Mouse (Mus musculus): Measurements from ENCODE around the gene 1700028J19Rik. TPM values are rescaled to one million over a fixed set of nuclear protein-coding genes. Genes with fewer than 3 reads are reported as not detected.
"Not testable (repeated sequence)": the region's sequence is repeated elsewhere in the genome, so short reads cannot be mapped to it uniquely, and the experiment has no call there.

The 1700028J19Rik gene
- polyA plus RNA-seq, 1 experiment = 3.6 TPM

DNA sequence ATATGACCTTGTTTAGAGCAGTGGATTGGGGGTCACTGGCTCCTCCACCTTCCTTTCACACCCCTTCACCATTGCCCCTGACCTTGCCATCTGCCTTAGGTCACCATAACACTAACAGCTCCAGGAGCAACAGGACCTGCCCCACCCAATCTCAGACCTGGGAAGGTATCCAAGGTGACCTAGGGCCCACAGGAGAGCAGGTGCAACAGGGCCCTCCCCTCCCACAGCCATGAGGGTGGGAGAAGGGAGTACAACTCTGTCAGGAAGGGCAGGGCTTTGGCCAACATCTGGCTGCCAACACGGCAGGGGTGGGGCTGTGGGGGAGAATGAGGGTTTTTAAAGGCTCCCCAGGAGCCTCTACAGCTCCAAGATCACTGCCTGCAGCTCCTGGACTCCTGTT is 21.4 kb downstream of the 1700028J19Rik start, which contains the start of gene Klk1:
Klk1 (plus strand) TSS at position 285 of the 400 bp plus-strand sequence.
- 40% methylated on average over 1 of the region's 1 CpGs for WGBS
- H3K4me1 ChIP-seq (replicated peaks; ENCODE audit: control insufficient read depth, insufficient read depth, low read length) = no peaks in the 10 kb centered on the region
- H3K27ac ChIP-seq (ENCODE audit: control insufficient read depth, insufficient read depth, low read length) = no peak within 1 kb of the TSS
- TF ChIP-seq POLR2A (IDR thresholded peaks at IDR 0.05; ENCODE audit: control insufficient read depth, extremely low read depth, insufficient read depth, low read length, poor library complexity) (no peak), CTCF (IDR thresholded peaks at IDR 0.05; ENCODE audit: borderline replicate concordance, control insufficient read depth, extremely low read depth, insufficient read depth, low read length, poor library complexity) (no peak)
- H3K4me3 ChIP-seq (ENCODE audit: control insufficient read depth, insufficient read depth, low read length) = no peak within 1 kb of the TSS
- no peaks in the 10 kb centered on the region for H3K27me3 ChIP-seq (ENCODE audit: control insufficient read depth, insufficient read depth, low read length)
- no peak for DNase-seq
- no peaks in the 10 kb centered on the region for H3K36me3 ChIP-seq (ENCODE audit: control insufficient read depth, insufficient read depth, low read length)

DNA sequence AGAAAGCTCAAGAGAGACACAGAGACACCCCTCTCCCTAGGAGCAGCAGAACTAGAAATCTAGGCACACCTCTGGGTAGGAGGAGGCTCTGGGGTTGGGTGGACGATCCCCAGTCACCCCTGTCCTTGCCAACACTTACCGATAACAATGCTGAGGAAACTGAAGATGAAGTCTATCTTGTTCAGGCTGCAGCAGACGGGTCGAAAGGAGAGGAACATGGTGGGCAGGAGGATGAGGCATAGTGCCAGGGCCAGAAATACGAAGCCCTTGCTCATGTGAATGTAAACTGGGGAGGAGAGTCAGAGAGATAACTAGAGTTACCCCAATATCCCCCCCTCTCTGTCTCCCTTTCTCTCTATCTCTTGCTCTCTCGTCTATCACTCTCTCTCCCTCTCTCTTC is 24.2 kb downstream of the 1700028J19Rik start:
- not testable (repeated sequence) for H3K27ac ChIP-seq (ENCODE audit: control insufficient read depth, insufficient read depth, low read length); H3K36me3 ChIP-seq (ENCODE audit: control insufficient read depth, insufficient read depth, low read length); H3K4me1 ChIP-seq (replicated peaks; ENCODE audit: control insufficient read depth, insufficient read depth, low read length); DNase-seq; H3K27me3 ChIP-seq (ENCODE audit: control insufficient read depth, insufficient read depth, low read length); H3K4me3 ChIP-seq (ENCODE audit: control insufficient read depth, insufficient read depth, low read length)
- 81% methylated on average over 6 of the region's 6 CpGs for WGBS

DNA sequence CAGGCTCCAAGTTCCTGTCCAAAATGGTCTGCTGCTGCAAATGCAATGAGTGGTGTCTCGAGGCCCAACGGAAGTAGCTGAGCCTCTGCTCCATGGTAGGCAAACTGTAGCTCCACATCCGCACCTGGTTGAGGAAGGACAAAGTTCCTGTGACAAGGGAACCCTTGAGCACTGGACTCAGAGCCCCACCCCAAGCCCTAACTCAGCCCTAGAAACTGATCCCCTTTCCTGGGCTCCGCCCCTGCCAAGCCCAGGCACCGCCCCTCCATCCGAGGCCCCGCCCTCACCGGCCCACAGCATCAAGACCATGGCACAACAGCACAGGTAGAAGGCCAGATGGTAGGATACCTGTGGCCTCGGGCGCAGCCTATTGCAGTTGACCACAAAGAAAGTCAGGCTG is 24.9 kb downstream of the 1700028J19Rik start:
- not testable (repeated sequence) for H3K4me1 ChIP-seq (replicated peaks; ENCODE audit: control insufficient read depth, insufficient read depth, low read length); H3K36me3 ChIP-seq (ENCODE audit: control insufficient read depth, insufficient read depth, low read length); H3K27ac ChIP-seq (ENCODE audit: control insufficient read depth, insufficient read depth, low read length); H3K4me3 ChIP-seq (ENCODE audit: control insufficient read depth, insufficient read depth, low read length); H3K27me3 ChIP-seq (ENCODE audit: control insufficient read depth, insufficient read depth, low read length); DNase-seq
- WGBS = 71% methylated on average over 10 of the region's 10 CpGs

DNA sequence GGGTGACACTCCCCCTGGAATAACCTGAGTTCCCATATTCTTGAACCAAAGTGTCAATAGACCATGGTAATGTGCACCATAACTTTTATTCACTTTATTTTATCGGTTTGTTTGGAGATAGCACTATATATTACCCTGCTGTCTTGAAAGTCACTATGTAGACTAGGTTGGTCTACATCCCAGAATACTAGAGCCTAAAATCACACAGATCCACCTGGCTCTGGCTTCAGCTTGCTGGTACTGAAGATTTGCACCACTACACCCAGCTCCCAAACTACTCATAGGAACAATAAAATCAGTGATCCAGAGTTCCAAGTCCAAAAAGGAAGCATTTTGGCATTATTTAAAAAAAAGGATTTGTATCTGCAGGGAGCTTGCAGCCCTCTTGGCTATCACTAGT is 30.9 kb downstream of the 1700028J19Rik start, which contains the start of gene Klk1b5:
Klk1b5 (plus strand) TSS at position 301 of the 400 bp plus-strand sequence.
- no peaks in the 10 kb centered on the region for H3K27me3 ChIP-seq (ENCODE audit: control insufficient read depth, insufficient read depth, low read length)
- no peak for TF ChIP-seq CTCF (IDR thresholded peaks at IDR 0.05; ENCODE audit: borderline replicate concordance, control insufficient read depth, extremely low read depth, insufficient read depth, low read length, poor library complexity)
- no peak for TF ChIP-seq POLR2A (IDR thresholded peaks at IDR 0.05; ENCODE audit: control insufficient read depth, extremely low read depth, insufficient read depth, low read length, poor library complexity)
- 96% methylated on average over 1 of the region's 1 CpGs for WGBS
- no peak within 1 kb of the TSS for H3K4me3 ChIP-seq (ENCODE audit: control insufficient read depth, insufficient read depth, low read length)
- DNase-seq = no peak
- no peak within 1 kb of the TSS for H3K27ac ChIP-seq (ENCODE audit: control insufficient read depth, insufficient read depth, low read length)
- no peaks in the 10 kb centered on the region for H3K36me3 ChIP-seq (ENCODE audit: control insufficient read depth, insufficient read depth, low read length)
- H3K4me1 ChIP-seq (replicated peaks; ENCODE audit: control insufficient read depth, insufficient read depth, low read length) = no peaks in the 10 kb centered on the region

DNA sequence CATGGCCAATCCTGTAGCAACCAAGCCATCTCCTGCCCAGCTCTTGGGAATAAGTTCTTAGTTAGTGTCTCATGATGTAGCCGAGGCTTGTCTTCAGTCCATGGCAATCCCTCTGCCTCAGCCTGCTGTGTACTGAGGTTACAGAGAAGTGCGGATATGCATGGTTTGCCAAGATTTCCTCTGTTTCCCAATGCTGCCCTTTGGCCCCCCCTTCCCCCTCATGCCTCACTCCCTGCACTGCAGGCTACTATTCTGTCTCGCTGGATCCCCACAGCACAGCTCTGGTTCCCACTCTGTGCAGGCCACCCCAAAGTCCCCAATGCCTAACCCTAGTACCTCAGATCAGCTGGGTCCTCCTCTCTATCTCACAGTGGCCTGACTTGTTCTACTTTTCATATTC is 38.2 kb downstream of the 1700028J19Rik start:
- no peak overlapping the region for H3K27ac ChIP-seq (ENCODE audit: control insufficient read depth, insufficient read depth, low read length)
- 76% methylated on average over 3 of the region's 3 CpGs for WGBS
- DNase-seq = no peak
- TF ChIP-seq POLR2A (IDR thresholded peaks at IDR 0.05; ENCODE audit: control insufficient read depth, extremely low read depth, insufficient read depth, low read length, poor library complexity) (no peak), CTCF (IDR thresholded peaks at IDR 0.05; ENCODE audit: borderline replicate concordance, control insufficient read depth, extremely low read depth, insufficient read depth, low read length, poor library complexity) (no peak)
- H3K4me3 ChIP-seq (ENCODE audit: control insufficient read depth, insufficient read depth, low read length) = no peak overlapping the region
- no peaks in the 10 kb centered on the region for H3K36me3 ChIP-seq (ENCODE audit: control insufficient read depth, insufficient read depth, low read length)
- no peaks in the 10 kb centered on the region for H3K27me3 ChIP-seq (ENCODE audit: control insufficient read depth, insufficient read depth, low read length)
- no peaks in the 10 kb centered on the region for H3K4me1 ChIP-seq (replicated peaks; ENCODE audit: control insufficient read depth, insufficient read depth, low read length)

DNA sequence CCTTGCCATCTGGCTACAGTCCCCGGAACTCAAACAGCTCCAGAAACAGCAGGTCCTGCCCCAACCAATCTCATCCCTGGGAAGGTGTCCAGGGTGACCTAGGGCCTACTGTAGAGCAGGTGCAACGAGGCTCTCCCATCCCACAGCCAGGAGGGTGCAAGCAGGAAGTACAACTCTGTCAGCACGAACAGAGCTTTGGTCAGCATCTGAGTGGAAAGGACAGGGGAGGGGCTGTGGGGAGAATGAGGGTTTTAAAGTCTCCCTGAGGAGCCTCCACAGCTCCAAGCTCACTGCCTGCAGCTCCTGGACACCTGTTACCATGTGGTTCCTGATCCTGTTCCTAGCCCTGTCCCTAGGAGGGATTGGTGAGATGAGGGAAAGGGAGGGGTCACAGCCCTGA is 39.4 kb downstream of the 1700028J19Rik start, which contains the start of gene Klk1b4:
Klk1b4 (plus strand) TSS at position 301 of the 400 bp plus-strand sequence.
- H3K27ac ChIP-seq (ENCODE audit: control insufficient read depth, insufficient read depth, low read length); H3K27me3 ChIP-seq (ENCODE audit: control insufficient read depth, insufficient read depth, low read length); H3K36me3 ChIP-seq (ENCODE audit: control insufficient read depth, insufficient read depth, low read length); H3K4me3 ChIP-seq (ENCODE audit: control insufficient read depth, insufficient read depth, low read length); H3K4me1 ChIP-seq (replicated peaks; ENCODE audit: control insufficient read depth, insufficient read depth, low read length); DNase-seq: not testable (repeated sequence)
- WGBS = 45% methylated on average over 3 of the region's 3 CpGs

DNA sequence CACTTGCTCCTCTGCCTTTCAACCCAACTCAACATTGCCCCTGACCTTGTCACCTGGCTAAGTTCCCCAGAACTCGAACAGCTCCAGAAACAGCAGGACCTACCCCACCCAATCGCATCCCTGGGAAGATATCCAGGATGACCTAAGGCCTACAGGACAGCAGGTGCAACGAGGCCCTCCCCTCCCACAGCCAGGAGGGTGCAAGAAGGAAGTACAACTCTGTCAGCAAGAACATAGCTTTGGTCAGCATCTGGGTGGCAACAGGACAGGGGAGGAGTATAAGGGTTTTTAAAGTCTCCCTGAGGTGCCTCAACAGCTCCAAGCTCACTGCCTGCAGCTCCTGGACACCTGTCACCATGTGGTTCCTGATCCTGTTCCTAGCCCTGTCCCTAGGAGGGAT is 48.6 kb downstream of the 1700028J19Rik start, which contains the start of gene Klk1b3:
Klk1b3 (plus strand) TSS at position 301 of the 400 bp plus-strand sequence.
- no peaks in the 10 kb centered on the region for H3K27me3 ChIP-seq (ENCODE audit: control insufficient read depth, insufficient read depth, low read length)
- no peak for DNase-seq
- no peaks in the 10 kb centered on the region for H3K4me1 ChIP-seq (replicated peaks; ENCODE audit: control insufficient read depth, insufficient read depth, low read length)
- 66% methylated on average over 3 of the region's 3 CpGs for WGBS
- no peak for TF ChIP-seq POLR2A (IDR thresholded peaks at IDR 0.05; ENCODE audit: control insufficient read depth, extremely low read depth, insufficient read depth, low read length, poor library complexity)
- TF ChIP-seq CTCF (IDR thresholded peaks at IDR 0.05; ENCODE audit: borderline replicate concordance, control insufficient read depth, extremely low read depth, insufficient read depth, low read length, poor library complexity) = no peak
- H3K36me3 ChIP-seq (ENCODE audit: control insufficient read depth, insufficient read depth, low read length) = no peaks in the 10 kb centered on the region
- no peak within 1 kb of the TSS for H3K27ac ChIP-seq (ENCODE audit: control insufficient read depth, insufficient read depth, low read length)
- no peak within 1 kb of the TSS for H3K4me3 ChIP-seq (ENCODE audit: control insufficient read depth, insufficient read depth, low read length)

DNA sequence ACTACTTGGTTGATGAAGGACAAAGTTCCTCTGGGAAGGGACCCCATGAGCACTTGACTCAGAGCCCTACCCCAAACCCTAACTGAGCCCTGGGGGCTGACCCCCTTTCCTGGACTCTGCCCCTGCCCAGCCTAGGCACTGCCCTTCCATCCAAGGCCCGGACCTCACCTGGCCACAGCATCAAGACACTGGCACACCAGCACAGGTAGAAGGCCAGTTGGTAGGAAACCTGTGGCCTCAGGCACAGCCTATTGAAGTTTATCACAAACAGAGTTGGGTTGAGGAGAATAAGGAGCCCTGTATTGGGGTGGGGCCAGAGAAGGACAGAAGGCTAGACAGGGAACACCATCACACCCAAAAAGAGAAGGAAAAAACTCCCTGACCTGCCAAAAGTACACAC is 53.0 kb downstream of the 1700028J19Rik start:
- H3K4me3 ChIP-seq (ENCODE audit: control insufficient read depth, insufficient read depth, low read length); H3K27me3 ChIP-seq (ENCODE audit: control insufficient read depth, insufficient read depth, low read length); H3K36me3 ChIP-seq (ENCODE audit: control insufficient read depth, insufficient read depth, low read length); DNase-seq; H3K27ac ChIP-seq (ENCODE audit: control insufficient read depth, insufficient read depth, low read length); H3K4me1 ChIP-seq (replicated peaks; ENCODE audit: control insufficient read depth, insufficient read depth, low read length): not testable (repeated sequence)
- WGBS = 87% methylated on average over 1 of the region's 1 CpGs

DNA sequence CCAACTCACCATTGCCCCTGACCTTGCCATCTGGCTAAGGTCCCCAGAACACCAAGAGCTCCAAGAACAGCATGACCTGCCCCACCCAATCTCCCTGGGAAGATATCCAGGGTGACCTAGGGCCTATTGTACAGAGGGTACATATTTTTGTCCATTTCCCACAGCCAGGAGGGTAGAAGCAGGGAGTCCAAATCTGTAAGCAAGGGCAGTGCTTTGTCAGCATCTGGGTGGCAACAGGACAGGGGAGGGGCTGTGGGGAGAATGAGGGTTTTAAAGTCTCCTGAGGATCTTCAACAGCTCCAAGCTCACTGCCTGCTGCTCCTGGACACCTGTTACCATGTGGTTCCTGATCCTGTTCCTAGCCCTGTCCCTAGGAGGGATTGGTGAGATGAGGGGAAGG is 58.6 kb downstream of the 1700028J19Rik start, which contains the start of gene Klk1b24:
Klk1b24 (plus strand) TSS at position 301 of the 400 bp plus-strand sequence.
- not testable (repeated sequence) for H3K36me3 ChIP-seq (ENCODE audit: control insufficient read depth, insufficient read depth, low read length); H3K4me3 ChIP-seq (ENCODE audit: control insufficient read depth, insufficient read depth, low read length); H3K4me1 ChIP-seq (replicated peaks; ENCODE audit: control insufficient read depth, insufficient read depth, low read length); DNase-seq; H3K27me3 ChIP-seq (ENCODE audit: control insufficient read depth, insufficient read depth, low read length); H3K27ac ChIP-seq (ENCODE audit: control insufficient read depth, insufficient read depth, low read length)

DNA sequence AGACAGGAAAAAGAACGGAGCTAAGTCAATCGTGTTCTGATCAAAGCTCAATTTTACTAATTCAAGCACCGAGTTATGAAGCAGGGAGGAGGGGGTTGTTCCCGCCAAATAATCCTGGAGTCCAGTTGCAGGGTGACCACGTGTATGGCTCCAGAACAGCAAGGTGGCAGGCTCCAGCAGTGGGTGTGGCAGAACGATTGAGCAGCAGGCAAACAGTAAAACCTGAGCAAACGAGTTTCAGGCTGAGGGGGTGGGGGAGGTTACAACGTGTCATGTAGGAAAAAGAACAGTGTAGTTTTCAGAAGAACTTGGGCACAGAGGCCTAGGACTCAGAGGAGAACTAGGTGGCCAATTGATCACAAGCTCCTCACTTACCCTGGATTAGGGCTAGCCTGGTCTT is 60.0 kb downstream of the 1700028J19Rik start:
- H3K4me1 ChIP-seq (replicated peaks; ENCODE audit: control insufficient read depth, insufficient read depth, low read length); H3K27me3 ChIP-seq (ENCODE audit: control insufficient read depth, insufficient read depth, low read length); H3K27ac ChIP-seq (ENCODE audit: control insufficient read depth, insufficient read depth, low read length); H3K36me3 ChIP-seq (ENCODE audit: control insufficient read depth, insufficient read depth, low read length); DNase-seq; H3K4me3 ChIP-seq (ENCODE audit: control insufficient read depth, insufficient read depth, low read length): not testable (repeated sequence)
- 71% methylated on average over 8 of the region's 8 CpGs for WGBS
